Mouse (Mus musculus) frontal cortex, postnatal 14 days (tissue): Measurements from ENCODE around the gene Olfr1474.
"Not testable (repeated sequence)": the region's sequence is repeated elsewhere in the genome, so short reads cannot be mapped to it uniquely, and the experiment has no call there.

ENCODE experiments used
- DNase-seq, 2 experiments: peaks; one replicate each; pipeline ENCODE4 v3.0.0; 2022; ENCODE audit warnings: low spot score in 2 of 2

The Olfr1474 gene

DNA sequence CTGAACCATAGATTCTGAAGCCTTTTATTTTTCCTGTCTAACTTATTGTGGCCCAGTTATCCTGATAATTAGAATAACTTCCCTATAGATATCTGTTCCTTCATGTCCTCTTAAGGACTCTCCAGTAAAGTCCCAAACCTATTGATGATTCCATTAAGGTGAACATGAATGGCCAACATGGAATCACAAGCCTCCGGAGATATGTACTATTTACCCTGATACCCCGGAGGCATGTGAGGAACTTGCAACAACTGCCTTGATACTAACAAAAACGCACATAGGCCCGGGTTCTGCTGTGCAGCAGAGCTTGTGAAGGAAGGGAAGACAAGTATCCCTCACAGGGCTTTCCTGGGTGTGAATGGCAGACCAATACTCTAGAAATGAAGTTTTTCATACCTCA lies at the start of gene Olfr1474:
Gene Olfr1474 (plus strand): TSS at position 301 of the 400 bp plus-strand sequence.
- DNase-seq = not testable (repeated sequence)

DNA sequence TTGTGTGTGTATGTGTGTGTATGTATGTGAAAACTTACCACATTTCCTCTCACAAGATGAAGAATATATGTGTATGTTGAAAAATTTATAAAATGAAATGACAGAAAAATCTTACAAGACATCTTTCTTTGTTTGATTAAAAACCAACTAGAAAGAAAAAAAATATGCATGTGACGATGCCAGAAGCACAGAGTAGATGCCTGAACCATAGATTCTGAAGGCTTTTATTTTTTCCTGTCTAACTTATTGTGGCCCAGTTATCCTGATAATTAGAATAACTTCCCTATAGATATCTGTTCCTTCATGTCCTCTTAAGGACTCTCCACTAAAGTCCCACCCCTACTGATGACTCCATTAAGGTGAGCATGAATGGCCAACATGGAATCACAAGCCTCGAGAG lies 26.3 kb upstream of the Olfr1474 start, which contains the start of gene Olfr1471:
Gene Olfr1471 (plus strand): TSS at position 301 of the 400 bp plus-strand sequence.
- not testable (repeated sequence) for DNase-seq

DNA sequence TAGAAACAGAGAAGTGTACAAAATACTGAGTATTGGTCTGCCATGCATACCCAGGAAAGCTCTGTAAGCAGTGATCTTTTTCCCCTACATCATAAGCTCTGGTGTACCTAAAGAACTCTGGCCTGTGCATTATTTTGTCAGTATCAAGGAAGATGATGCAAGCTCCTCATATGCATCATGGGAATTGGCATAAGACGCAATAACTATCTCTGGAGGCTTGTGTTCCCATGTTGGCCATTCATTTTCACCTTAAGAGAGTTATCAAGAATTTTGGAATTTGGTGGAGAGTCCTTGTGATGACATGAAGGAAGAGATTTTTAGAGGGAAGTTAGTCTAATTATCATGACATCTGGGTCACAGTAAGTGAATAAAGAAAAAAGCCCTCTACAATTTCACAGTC lies 13.4 kb upstream of the Olfr1474 start, which contains the start of gene Olfr1472:
Gene Olfr1472 (minus strand): TSS at position 101 of the 400 bp plus-strand sequence.
- no peak for DNase-seq

DNA sequence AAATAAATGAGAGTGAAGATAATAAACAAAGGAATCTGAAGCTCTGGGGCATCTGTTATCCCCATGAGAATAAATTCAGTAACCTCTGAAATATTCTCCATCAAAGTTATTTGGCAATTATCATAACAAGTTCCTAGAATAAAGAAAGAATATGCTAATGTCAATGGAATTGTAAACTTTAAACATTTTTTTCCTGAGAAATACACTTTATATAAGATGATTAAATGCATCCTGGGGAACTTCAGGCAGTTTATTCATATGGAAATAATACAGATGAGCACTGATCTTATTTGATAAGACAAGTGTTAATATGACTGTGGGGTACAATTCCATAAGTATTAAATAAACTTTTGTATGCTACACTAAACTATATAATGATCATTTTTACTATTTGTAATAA lies 10.7 kb downstream of the Olfr1474 start, which contains the start of gene Olfr1475:
Gene Olfr1475 (minus strand): TSS at position 101 of the 400 bp plus-strand sequence.
- DNase-seq = no peak

DNA sequence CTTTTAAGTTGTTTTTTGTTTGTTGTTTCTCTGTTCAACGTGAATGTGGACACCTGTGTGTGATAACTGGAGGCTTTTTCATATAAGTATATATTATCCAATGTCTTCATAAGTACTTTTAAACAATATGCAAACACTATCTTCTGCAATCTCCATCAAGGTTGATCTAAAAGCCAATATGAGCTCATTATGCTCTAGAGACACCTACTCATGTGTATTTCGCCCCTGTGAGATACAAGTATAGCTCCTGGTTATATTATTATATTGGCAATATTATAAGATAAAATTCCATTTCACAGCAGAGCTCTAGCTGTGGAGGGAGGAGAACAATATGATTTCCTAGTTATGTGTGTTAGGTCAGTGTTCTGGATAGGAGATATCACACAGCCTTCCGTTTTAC lies 30.9 kb downstream of the Olfr1474 start, which contains the start of gene Olfr1477:
Gene Olfr1477 (plus strand): TSS at position 301 of the 400 bp plus-strand sequence.
- DNase-seq = no peak
